Mouse (Mus musculus) cerebellum, adult 2 months (tissue): Measurements from ENCODE around the gene Prpf40b.
A peak's percentile ranks its signal among the peaks of the same experiment; 100 is the strongest.

ENCODE experiments used
- CTCF ChIP-seq: fragments of 200-500 bp; IDR thresholded peaks from 2 replicates; pipeline ENCODE4 v1.5.1; 2011; ENCODE audit warnings: low read depth, mild to moderate bottlenecking, control low read depth, low read length, moderate library complexity, borderline replicate concordance; ENCODE audit not compliant: insufficient read depth
- POLR2A ChIP-seq: fragments of 200-500 bp; IDR thresholded peaks from 2 replicates; pipeline ENCODE4 v1.6.1; 2011; ENCODE audit warnings: low read length, control low read depth, borderline replicate concordance; ENCODE audit not compliant: insufficient read depth

DNA sequence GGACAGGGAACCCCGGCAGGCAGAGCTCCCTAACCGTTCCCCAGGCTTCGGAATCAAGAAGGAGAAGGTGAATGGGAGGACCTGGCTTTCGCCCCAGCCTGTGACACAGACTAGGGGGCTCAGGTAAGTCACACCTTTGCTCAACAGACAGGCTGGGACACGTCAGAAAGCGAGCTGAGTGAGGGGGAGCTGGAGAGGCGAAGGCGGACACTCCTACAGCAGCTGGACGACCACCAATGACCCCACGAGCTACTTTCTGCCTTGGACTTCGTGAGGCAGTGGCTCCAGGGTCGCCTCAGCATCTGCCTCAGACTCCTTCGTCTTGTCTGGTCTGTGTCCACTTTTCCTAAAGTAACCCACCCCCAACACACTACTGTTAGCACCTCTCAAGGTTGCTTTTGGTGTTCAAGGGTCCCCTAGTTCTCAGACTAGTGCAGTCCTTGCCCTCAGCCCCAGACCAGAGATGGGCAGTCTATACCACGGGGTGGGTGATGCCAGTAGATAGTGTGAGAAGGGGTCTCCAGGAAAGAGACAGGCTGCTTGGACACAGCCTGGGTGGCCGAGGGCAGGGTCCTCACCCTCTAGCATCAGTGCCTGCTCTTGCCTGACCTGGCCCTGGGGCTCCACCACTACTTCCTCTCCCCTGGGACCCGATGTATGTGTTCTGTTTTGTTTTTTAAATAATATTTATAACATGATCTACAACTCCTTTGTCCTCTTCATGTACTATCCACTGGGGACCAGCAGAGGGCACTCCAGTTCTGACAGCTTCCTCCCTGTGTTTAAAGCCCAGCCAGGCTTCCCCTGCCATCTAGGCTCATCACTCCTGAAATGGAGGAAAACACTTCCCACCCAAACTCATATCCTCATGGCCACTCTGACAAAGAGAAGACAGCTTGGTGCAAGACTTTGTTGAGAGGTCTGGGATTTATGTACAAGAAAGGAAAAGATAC is 21.7 kb downstream of the Prpf40b start:
- TF ChIP-seq CTCF (peak; percentile 85), POLR2A (no peak)
